Mouse (Mus musculus): ENCODE measurements around the gene Arhgef28.

- TF ChIP-seq CTCF (IDR thresholded peaks at IDR 0.05; ENCODE audit: control insufficient read depth, insufficient read depth, insufficient read length) (no peak), MAX (IDR thresholded peaks at IDR 0.05) (no peak), FOSL1 (IDR thresholded peaks at IDR 0.05; ENCODE audit: insufficient read depth, low read length, poor library complexity, severe bottlenecking) (no peak), MYOD1 (IDR thresholded peaks at IDR 0.05; ENCODE audit: control insufficient read depth, insufficient read length, low read depth) (no peak)
Measured at GRCm38 (mm10) chr13:98016923-98017588, 189.2 kb downstream of the Arhgef28 start.

All from C2C12 (cell line).